Mouse (Mus musculus): ENCODE measurements around the gene Srebf2. TPM values are rescaled to one million over a fixed set of nuclear protein-coding genes. Genes with fewer than 3 reads are reported as not detected.

The Srebf2 gene
- polyA plus RNA-seq, 1 experiment from 2014 or later = 105 TPM

DNA sequence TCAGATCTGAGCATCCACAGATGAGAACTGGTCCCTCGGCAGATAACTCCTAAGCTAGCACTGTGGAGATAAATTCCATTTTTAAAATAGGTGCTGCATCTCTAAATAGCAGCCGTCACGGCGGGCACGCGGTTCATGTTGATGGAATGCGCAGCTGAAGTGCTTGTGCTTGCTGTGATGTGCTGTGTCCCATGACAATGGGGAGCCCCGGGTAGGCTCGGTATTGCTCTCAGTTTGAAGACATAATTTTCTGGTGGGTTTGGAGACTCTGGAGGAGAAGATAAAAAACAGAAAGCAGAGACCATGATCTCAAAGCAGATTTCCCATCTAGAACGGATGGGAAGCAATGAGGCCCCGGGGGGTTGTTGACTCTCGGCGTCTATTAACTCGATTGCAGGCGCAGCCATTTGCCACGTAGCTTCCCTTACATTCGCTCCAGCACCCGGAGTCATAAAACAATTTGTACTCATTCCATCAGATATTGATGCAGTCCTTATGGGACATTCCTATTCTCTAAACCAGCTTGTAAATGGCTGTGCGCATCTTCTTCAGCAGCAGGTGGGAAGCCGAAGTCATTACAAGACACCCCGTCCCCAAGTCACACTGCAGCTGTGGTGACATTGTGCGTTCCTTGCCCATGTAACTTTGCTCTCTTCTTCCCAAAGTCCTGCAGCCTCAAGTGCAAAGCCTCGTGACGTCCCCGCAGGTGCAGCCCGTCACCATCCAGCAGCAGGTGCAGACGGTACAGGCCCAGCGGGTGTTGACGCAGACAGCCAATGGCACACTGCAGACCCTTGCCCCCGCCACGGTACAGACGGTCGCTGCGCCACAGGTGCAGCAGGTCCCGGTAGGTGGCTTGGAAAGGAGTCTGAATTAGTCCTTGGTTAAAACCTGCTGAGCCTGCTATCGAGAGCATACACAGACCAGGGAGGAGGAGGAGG is 23.7 kb downstream of the Srebf2 start:
- no peak overlapping the region for H3K4me2 ChIP-seq (ENCODE audit: low read depth, low read length)
- no peaks in the 10 kb centered on the region for H3K9me3 ChIP-seq (ENCODE audit: control insufficient read depth, low read length)
- peaks cover 35% of the 10 kb centered on the region for H3K36me3 ChIP-seq (ENCODE audit: control insufficient read depth, insufficient read depth, low read length)
- H3K9ac ChIP-seq (ENCODE audit: low read length) = no peak overlapping the region
- WGBS = 83% methylated on average over 36 of the region's 36 CpGs
- no peak for ATAC-seq (ENCODE audit: low read depth)
- H3K27ac ChIP-seq (ENCODE audit: low read length) = no peak overlapping the region
- no peaks in the 10 kb centered on the region for H3K27me3 ChIP-seq (ENCODE audit: control insufficient read depth, insufficient read depth, low read depth, low read length)
- H3K4me1 ChIP-seq (replicated peaks; ENCODE audit: control insufficient read depth, insufficient read depth, low read length) = peaks cover 24% of the 10 kb centered on the region
- no peak overlapping the region for H3K4me3 ChIP-seq (ENCODE audit: low read length)

- no peak for ATAC-seq (ENCODE audit: low read depth)
- Histone ChIP-seq H3K27ac (ENCODE audit: low read length) (no peak overlapping the region), H3K4me1 (replicated peaks; ENCODE audit: control insufficient read depth, insufficient read depth, low read length) (peaks cover 4% of the 10 kb centered on the region), H3K9ac (ENCODE audit: low read length) (no peak overlapping the region), H3K4me3 (ENCODE audit: low read length) (no peak overlapping the region), H3K36me3 (ENCODE audit: control insufficient read depth, insufficient read depth, low read length) (peaks cover 46% of the 10 kb centered on the region), H3K9me3 (ENCODE audit: control insufficient read depth, low read length) (no peaks in the 10 kb centered on the region), H3K27me3 (ENCODE audit: control insufficient read depth, insufficient read depth, low read depth, low read length) (no peaks in the 10 kb centered on the region), H3K4me2 (ENCODE audit: low read depth, low read length) (no peak overlapping the region)
- WGBS = 72% methylated on average over 8 of the region's 8 CpGs
Observed at GRCm38 (mm10) chr15:82172648-82173047, 25.7 kb downstream of the Srebf2 start.

- Histone ChIP-seq H3K9me3 (ENCODE audit: control insufficient read depth, low read length) (no peaks in the 10 kb centered on the region), H3K9ac (ENCODE audit: low read length) (no peak overlapping the region), H3K36me3 (ENCODE audit: control insufficient read depth, insufficient read depth, low read length) (peaks cover 67% of the 10 kb centered on the region), H3K4me2 (ENCODE audit: low read depth, low read length) (no peak overlapping the region), H3K27me3 (ENCODE audit: control insufficient read depth, insufficient read depth, low read depth, low read length) (no peaks in the 10 kb centered on the region), H3K4me1 (replicated peaks; ENCODE audit: control insufficient read depth, insufficient read depth, low read length) (no peaks in the 10 kb centered on the region), H3K27ac (ENCODE audit: low read length) (no peak overlapping the region), H3K4me3 (ENCODE audit: low read length) (no peak overlapping the region)
- ATAC-seq (ENCODE audit: low read depth) = no peak
- WGBS = 94% methylated on average over 9 of the region's 9 CpGs
Observed at GRCm38 (mm10) chr15:82175091-82175490, 28.1 kb downstream of the Srebf2 start.

DNA sequence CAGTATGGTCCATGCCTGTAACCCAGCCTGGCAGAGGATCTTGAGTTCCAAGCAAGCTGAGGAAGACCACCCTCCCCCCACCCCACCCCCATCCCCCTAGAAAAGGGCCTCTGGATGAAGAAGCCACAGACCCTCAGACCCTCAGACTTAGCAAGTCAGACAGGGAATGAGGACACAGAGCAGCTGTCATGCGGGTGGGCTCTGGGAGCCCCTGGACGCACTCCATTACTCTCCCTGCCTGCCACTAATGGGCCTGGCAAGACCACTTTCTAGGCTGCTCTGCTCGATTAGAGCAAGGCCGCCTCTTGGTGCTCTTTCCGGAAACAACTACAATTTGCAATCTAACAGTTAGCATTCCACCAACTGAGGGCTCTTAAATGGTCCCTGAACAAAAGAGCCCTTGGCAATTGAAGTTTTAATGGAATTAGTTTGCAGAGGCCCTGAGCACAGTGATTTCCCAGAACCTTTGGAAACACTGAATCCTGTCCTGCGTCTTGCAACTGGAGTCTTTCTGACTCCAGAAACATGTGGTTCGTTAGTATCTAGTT is 30.8 kb downstream of the Srebf2 start:
- no peak overlapping the region for H3K4me3 ChIP-seq (ENCODE audit: low read length)
- 86% methylated on average over 7 of the region's 7 CpGs for WGBS
- no peak overlapping the region for H3K4me2 ChIP-seq (ENCODE audit: low read depth, low read length)
- peaks cover 7% of the 10 kb centered on the region for H3K9me3 ChIP-seq (ENCODE audit: control insufficient read depth, low read length)
- no peaks in the 10 kb centered on the region for H3K4me1 ChIP-seq (replicated peaks; ENCODE audit: control insufficient read depth, insufficient read depth, low read length)
- no peak overlapping the region for H3K9ac ChIP-seq (ENCODE audit: low read length)
- ATAC-seq (ENCODE audit: low read depth) = no peak
- no peak overlapping the region for H3K27ac ChIP-seq (ENCODE audit: low read length)
- H3K36me3 ChIP-seq (ENCODE audit: control insufficient read depth, insufficient read depth, low read length) = peaks cover 69% of the 10 kb centered on the region
- no peaks in the 10 kb centered on the region for H3K27me3 ChIP-seq (ENCODE audit: control insufficient read depth, insufficient read depth, low read depth, low read length)

DNA sequence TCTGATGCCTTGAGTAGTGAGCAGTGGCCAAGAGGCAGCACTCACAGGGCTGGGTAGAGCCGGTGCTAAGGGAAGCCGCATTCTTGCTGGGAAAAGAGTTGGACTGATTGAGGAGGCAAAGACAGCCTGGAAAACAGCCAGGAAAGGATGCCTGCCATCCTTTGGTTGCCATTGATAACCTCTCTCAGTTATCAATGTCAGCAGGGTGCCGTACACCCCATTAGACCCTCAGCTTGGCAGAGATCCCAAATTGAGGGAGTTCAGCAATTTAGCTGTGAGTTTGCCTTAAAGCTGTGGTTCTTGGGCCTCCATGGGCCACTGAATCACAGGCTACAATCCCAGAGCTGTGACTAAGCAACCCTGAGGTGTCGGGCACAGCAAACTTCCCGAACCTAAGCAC is 34.1 kb downstream of the Srebf2 start:
- WGBS = 81% methylated on average over 5 of the region's 5 CpGs
- H3K4me1 ChIP-seq (replicated peaks; ENCODE audit: control insufficient read depth, insufficient read depth, low read length) = no peaks in the 10 kb centered on the region
- H3K4me2 ChIP-seq (ENCODE audit: low read depth, low read length) = no peak overlapping the region
- H3K4me3 ChIP-seq (ENCODE audit: low read length) = no peak overlapping the region
- no peaks in the 10 kb centered on the region for H3K27me3 ChIP-seq (ENCODE audit: control insufficient read depth, insufficient read depth, low read depth, low read length)
- H3K9ac ChIP-seq (ENCODE audit: low read length) = no peak overlapping the region
- no peak overlapping the region for H3K27ac ChIP-seq (ENCODE audit: low read length)
- no peak for ATAC-seq (ENCODE audit: low read depth)
- H3K9me3 ChIP-seq (ENCODE audit: control insufficient read depth, low read length) = peaks cover 7% of the 10 kb centered on the region
- H3K36me3 ChIP-seq (ENCODE audit: control insufficient read depth, insufficient read depth, low read length) = peaks cover 72% of the 10 kb centered on the region

- H3K4me1 ChIP-seq (replicated peaks; ENCODE audit: control insufficient read depth, insufficient read depth, low read length) = no peaks in the 10 kb centered on the region
- no peak overlapping the region for H3K4me2 ChIP-seq (ENCODE audit: low read depth, low read length)
- WGBS = 98% methylated on average over 4 of the region's 4 CpGs
- H3K9ac ChIP-seq (ENCODE audit: low read length) = no peak overlapping the region
- no peak overlapping the region for H3K4me3 ChIP-seq (ENCODE audit: low read length)
- no peaks in the 10 kb centered on the region for H3K27me3 ChIP-seq (ENCODE audit: control insufficient read depth, insufficient read depth, low read depth, low read length)
- no peak overlapping the region for H3K27ac ChIP-seq (ENCODE audit: low read length)
- peaks cover 76% of the 10 kb centered on the region for H3K36me3 ChIP-seq (ENCODE audit: control insufficient read depth, insufficient read depth, low read length)
- no peak for ATAC-seq (ENCODE audit: low read depth)
- H3K9me3 ChIP-seq (ENCODE audit: control insufficient read depth, low read length) = peaks cover 10% of the 10 kb centered on the region
Observed at GRCm38 (mm10) chr15:82182311-82182710, 35.3 kb downstream of the Srebf2 start.

- WGBS = 57% methylated on average over 10 of the region's 10 CpGs
- ATAC-seq (ENCODE audit: low read depth) = no peak
Observed at GRCm38 (mm10) chr15:82183596-82183995, 36.6 kb downstream of the Srebf2 start.

GRCm38 (mm10) chr15:82184183-82184582 is 37.2 kb downstream of the Srebf2 start:
- Histone ChIP-seq H3K27ac (ENCODE audit: low read length) (no peak overlapping the region), H3K4me3 (ENCODE audit: low read length) (no peak overlapping the region), H3K27me3 (ENCODE audit: control insufficient read depth, insufficient read depth, low read depth, low read length) (no peaks in the 10 kb centered on the region), H3K9ac (ENCODE audit: low read length) (no peak overlapping the region), H3K9me3 (ENCODE audit: control insufficient read depth, low read length) (peaks cover 10% of the 10 kb centered on the region), H3K4me1 (replicated peaks; ENCODE audit: control insufficient read depth, insufficient read depth, low read length) (no peaks in the 10 kb centered on the region), H3K4me2 (ENCODE audit: low read depth, low read length) (no peak overlapping the region), H3K36me3 (ENCODE audit: control insufficient read depth, insufficient read depth, low read length) (peaks cover 69% of the 10 kb centered on the region)
- ATAC-seq (ENCODE audit: low read depth) = no peak
- 61% methylated on average over 7 of the region's 7 CpGs for WGBS

More at GRCm38 (mm10) chr15:82183596-82183995, 36.6 kb downstream of the Srebf2 start:
- Histone ChIP-seq H3K4me2 (ENCODE audit: low read depth, low read length) (no peak overlapping the region), H3K27ac (ENCODE audit: low read length) (no peak overlapping the region), H3K9ac (ENCODE audit: low read length) (no peak overlapping the region), H3K4me3 (ENCODE audit: low read length) (no peak overlapping the region), H3K27me3 (ENCODE audit: control insufficient read depth, insufficient read depth, low read depth, low read length) (no peaks in the 10 kb centered on the region), H3K36me3 (ENCODE audit: control insufficient read depth, insufficient read depth, low read length) (peaks cover 71% of the 10 kb centered on the region), H3K4me1 (replicated peaks; ENCODE audit: control insufficient read depth, insufficient read depth, low read length) (no peaks in the 10 kb centered on the region), H3K9me3 (ENCODE audit: control insufficient read depth, low read length) (peaks cover 10% of the 10 kb centered on the region)

GRCm38 (mm10) chr15:82184656-82185055 is 37.7 kb downstream of the Srebf2 start:
- 68% methylated on average over 10 of the region's 10 CpGs for WGBS

More at GRCm38 (mm10) chr15:82184656-82185055, 37.7 kb downstream of the Srebf2 start:
- H3K4me2 ChIP-seq (ENCODE audit: low read depth, low read length) = no peak overlapping the region
- H3K4me1 ChIP-seq (replicated peaks; ENCODE audit: control insufficient read depth, insufficient read depth, low read length) = no peaks in the 10 kb centered on the region
- H3K27me3 ChIP-seq (ENCODE audit: control insufficient read depth, insufficient read depth, low read depth, low read length) = no peaks in the 10 kb centered on the region
- peaks cover 64% of the 10 kb centered on the region for H3K36me3 ChIP-seq (ENCODE audit: control insufficient read depth, insufficient read depth, low read length)
- no peak overlapping the region for H3K9ac ChIP-seq (ENCODE audit: low read length)
- H3K27ac ChIP-seq (ENCODE audit: low read length) = no peak overlapping the region
- H3K4me3 ChIP-seq (ENCODE audit: low read length) = no peak overlapping the region
- no peak for ATAC-seq (ENCODE audit: low read depth)
- H3K9me3 ChIP-seq (ENCODE audit: control insufficient read depth, low read length) = peaks cover 10% of the 10 kb centered on the region
